Mouse (Mus musculus) ES-E14 (cell line): ENCODE measurements around the gene Ddx39b.

Source experiments
- HCFC1 ChIP-seq: IDR thresholded peaks from 2 replicates; pipeline ENCODE4 v1.6.1; 2012; ENCODE audit warnings: low read length, inconsistent platforms, borderline replicate concordance; ENCODE audit not compliant: insufficient read depth
- MAFK ChIP-seq: IDR thresholded peaks from 2 replicates; pipeline ENCODE4 v1.6.1; 2014; ENCODE audit warnings: mild to moderate bottlenecking, low read depth, low read length, inconsistent platforms; ENCODE audit not compliant: insufficient read depth
- ZC3H11A ChIP-seq: IDR thresholded peaks from 2 replicates; pipeline ENCODE4 v1.6.1; 2012; ENCODE audit warnings: low read depth, mild to moderate bottlenecking, inconsistent platforms, low read length, borderline replicate concordance
- ZNF384 ChIP-seq: IDR thresholded peaks from 2 replicates; pipeline ENCODE4 v1.6.1; 2012; ENCODE audit warnings: low read depth, low read length, inconsistent platforms

DNA sequence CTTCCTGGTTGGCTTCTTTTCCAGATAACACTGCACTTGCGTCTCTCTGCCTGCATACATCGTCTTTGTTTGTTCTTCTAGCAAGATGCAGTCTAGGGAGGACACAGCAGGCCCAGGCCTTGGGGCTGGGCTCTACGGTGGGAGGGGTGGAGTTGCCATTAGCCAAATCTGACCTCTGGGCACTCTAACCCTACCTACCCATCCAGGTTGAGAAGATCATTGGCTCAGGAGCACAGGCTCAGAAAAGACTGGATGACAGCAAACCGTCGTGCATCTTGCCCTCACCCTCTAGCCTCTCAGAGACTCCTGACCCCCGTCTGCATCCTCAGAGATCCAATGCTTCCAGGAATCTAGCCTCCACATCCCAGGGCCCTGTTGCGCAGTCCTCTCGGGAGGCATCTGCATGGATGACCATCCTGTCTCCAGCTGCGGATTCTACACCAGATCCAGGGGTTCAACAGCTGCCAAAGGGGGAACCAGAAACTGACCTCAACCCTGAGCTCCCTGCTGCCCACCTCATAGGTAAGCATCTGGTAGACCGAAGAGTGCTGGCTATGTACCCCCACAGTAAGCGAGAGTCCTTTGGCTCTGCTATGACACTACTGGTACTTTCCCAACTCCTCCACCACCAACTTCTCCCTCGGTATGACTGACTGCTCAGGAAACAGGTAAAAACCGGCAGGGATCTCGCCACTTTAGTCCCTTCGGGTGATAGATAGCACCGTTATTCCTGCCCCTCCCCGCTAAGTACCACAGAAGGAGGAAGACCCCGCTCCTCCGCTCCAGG lies 46.5 kb upstream of the Ddx39b start:
- TF ChIP-seq MAFK: no peak
- TF ChIP-seq ZNF384: no peak
- no peak for TF ChIP-seq HCFC1
- no peak for TF ChIP-seq ZC3H11A
